Mouse (Mus musculus) spleen, adult 2 months (tissue): Measurements from ENCODE around the gene Cacna1a.

Experiments
- CTCF ChIP-seq: fragments of 200-500 bp; IDR thresholded peaks from 2 replicates; pipeline ENCODE4 v1.5.1; 2011; ENCODE audit warnings: mild to moderate bottlenecking, inconsistent platforms; ENCODE audit not compliant: insufficient read depth, insufficient read length, insufficient replicate concordance; ENCODE audit errors: extremely low read depth
- POLR2A ChIP-seq: fragments of 200-500 bp; IDR thresholded peaks from 2 replicates; pipeline ENCODE4 v1.6.1; 2011; ENCODE audit warnings: low read depth, low read length, inconsistent platforms

- no peak for TF ChIP-seq POLR2A
- no peak for TF ChIP-seq CTCF
These were observed 53.8 kb downstream of the Cacna1a start for GRCm38 (mm10) chr8:84442043-84442442.
